Mouse (Mus musculus) midbrain, embryonic 13.5 days (tissue): ENCODE measurements at regions not wholly inside any gene's neighbourhood (a gene's known extent, or its start where the extent isn't known, plus 50 kb on each side); places are given as distances from the start of the nearest gene placed in this dataset.

Source experiments
- ATAC-seq: fragments of 200-750 bp; cut with Nextera tagmentation; 2 replicates; pipeline ENCODE4 v1.8.0; 2017; ENCODE audit warnings: mild to moderate bottlenecking, moderate TSS enrichment, moderate library complexity
- H3K27ac ChIP-seq: fragments of 300-500 bp; sonication (generic); 2 replicates; pipeline ENCODE4 v1.5.1; 2015; ENCODE audit warnings: inconsistent platforms, mild to moderate bottlenecking, moderate library complexity
- H3K27me3 ChIP-seq: fragments of 300-500 bp; sonication (generic); 2 replicates; pipeline ENCODE4 v1.6.1; 2015; ENCODE audit warnings: mild to moderate bottlenecking, inconsistent platforms
- H3K36me3 ChIP-seq: fragments of 300-500 bp; sonication (generic); 2 replicates; pipeline ENCODE4 v1.6.1; 2015; ENCODE audit warnings: mild to moderate bottlenecking, inconsistent platforms
- H3K4me1 ChIP-seq: fragments of 300-500 bp; sonication (generic); replicated peaks from 2 replicates; pipeline ENCODE4 v1.6.1; 2015; ENCODE audit warnings: inconsistent platforms
- H3K4me2 ChIP-seq: fragments of 300-500 bp; sonication (generic); replicated peaks from 2 replicates; pipeline ENCODE4 v1.6.1; 2015; ENCODE audit warnings: moderate library complexity, mild to moderate bottlenecking, inconsistent platforms
- H3K4me3 ChIP-seq: fragments of 300-500 bp; sonication (generic); replicated peaks from 2 replicates; pipeline ENCODE4 v1.5.1; 2015; ENCODE audit warnings: mild to moderate bottlenecking, inconsistent platforms
- H3K9ac ChIP-seq: fragments of 300-500 bp; sonication (generic); replicated peaks from 2 replicates; pipeline ENCODE4 v1.6.1; 2015; ENCODE audit warnings: mild to moderate bottlenecking, inconsistent platforms
- H3K9me3 ChIP-seq: fragments of 300-500 bp; sonication (generic); 2 replicates; pipeline ENCODE4 v1.6.1; 2016; ENCODE audit warnings: mild to moderate bottlenecking, inconsistent platforms
- WGBS: fragments of 180-500 bp; shearing (Covaris S2); methylation state at CpG from one replicate; pipeline ENCODE4 v1.1.7; 2015; 5-methylcytosine and 5-hydroxymethylcytosine counted together

DNA sequence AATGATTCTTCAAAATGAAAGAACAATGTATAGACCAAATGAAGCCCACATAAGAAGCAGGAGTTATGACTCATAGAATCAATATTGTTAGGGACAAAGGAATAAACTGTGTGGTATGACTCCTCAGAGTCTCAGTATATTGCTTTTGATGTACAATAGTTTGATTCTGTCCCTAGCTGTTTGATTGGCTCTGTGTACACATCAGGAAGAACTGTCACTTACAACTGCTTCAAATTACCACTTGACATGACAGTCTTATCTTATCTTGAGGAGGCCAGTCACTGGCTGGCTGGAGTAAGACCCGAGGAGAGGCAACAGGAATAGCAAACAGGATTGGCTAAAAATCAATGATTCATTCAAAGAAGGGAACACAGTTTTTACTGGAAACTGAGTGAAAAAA is 1333.5 kb upstream of the Gm38303 start:
- H3K4me2 ChIP-seq = no peak overlapping the region
- no peaks in the 10 kb centered on the region for H3K9me3 ChIP-seq
- ATAC-seq = 0 out of 2 replicates have a peak, but pooled peaks have one; percentile 30
- no peak overlapping the region for H3K27ac ChIP-seq
- no peaks in the 10 kb centered on the region for H3K36me3 ChIP-seq
- H3K9ac ChIP-seq = no peak overlapping the region
- no peaks in the 10 kb centered on the region for H3K4me1 ChIP-seq
- H3K4me3 ChIP-seq = no peak overlapping the region
- no peaks in the 10 kb centered on the region for H3K27me3 ChIP-seq
- WGBS = 60% methylated on average over 1 of the region's 1 CpGs

DNA sequence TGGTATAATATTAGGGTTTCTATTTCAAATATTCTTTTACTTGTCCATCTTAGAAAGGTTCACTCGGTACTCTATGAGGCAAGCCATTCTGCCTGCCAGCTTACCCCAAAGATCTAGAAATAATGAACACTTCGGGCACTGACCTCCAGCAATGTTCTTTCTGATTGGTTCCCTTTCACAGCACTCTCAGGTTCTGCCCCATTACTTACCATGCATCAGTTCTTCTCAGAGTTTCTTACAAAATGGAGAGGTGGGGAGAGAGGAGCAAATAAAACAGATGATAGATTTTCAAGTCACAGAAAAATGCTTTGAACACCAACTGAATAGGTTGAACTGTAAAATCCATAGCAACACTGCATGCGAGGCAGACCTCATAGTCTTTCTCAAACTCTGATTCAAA is 1303.8 kb upstream of the Gm38303 start:
- no peak for ATAC-seq
- Histone ChIP-seq H3K9ac (no peak overlapping the region), H3K9me3 (no peaks in the 10 kb centered on the region), H3K27ac (no peak overlapping the region), H3K4me1 (no peaks in the 10 kb centered on the region), H3K4me2 (no peak overlapping the region), H3K27me3 (no peaks in the 10 kb centered on the region), H3K4me3 (no peak overlapping the region), H3K36me3 (no peaks in the 10 kb centered on the region)
- 87% methylated on average over 3 of the region's 3 CpGs for WGBS

DNA sequence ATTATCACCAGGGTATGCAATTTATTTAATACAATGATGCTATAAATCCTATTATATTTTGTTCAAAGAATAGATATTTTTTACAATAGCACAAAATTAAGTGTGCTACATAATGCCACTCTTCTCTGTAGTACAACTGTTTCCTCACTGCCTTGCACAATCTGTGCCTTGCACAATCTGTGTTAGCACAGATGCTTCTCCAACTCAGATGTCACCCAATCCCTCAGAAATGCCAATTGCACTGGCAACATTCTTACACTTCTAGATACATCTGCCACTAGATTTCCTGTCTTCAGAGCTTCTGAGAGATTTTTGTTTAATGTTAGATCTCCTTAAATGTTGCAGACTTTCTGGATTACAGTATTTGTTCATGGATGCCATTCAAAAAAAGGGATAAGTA is 1266.0 kb upstream of the Gm38303 start:
- Histone ChIP-seq H3K9ac (no peak overlapping the region), H3K4me3 (no peak overlapping the region), H3K4me1 (no peaks in the 10 kb centered on the region), H3K27me3 (no peaks in the 10 kb centered on the region), H3K9me3 (no peaks in the 10 kb centered on the region), H3K27ac (no peak overlapping the region), H3K4me2 (no peak overlapping the region), H3K36me3 (no peaks in the 10 kb centered on the region)
- ATAC-seq = no peak

DNA sequence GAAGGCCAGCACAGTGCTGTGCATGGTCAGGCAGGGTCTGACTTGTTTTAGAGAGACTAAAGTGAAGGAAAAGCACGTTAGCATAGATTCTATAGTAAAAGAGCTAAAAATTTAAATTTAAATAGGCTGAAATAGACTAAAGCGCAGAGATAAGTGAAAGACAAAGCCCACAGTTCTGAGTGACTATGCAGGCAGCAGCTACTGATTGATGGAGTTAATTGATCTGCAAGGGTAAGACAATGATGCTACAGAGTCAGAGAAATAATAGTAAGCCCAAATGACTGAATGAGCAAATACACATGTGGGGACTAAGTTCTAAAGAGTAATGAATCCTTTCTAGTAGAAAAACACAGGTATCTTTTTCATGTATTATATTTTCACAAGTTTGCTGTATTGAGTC is 1228.4 kb upstream of the Gm38303 start:
- 63% methylated on average over 2 of the region's 2 CpGs for WGBS
- Histone ChIP-seq H3K4me1 (no peaks in the 10 kb centered on the region), H3K9ac (no peak overlapping the region), H3K4me2 (no peak overlapping the region), H3K4me3 (no peak overlapping the region), H3K36me3 (no peaks in the 10 kb centered on the region), H3K27ac (no peak overlapping the region), H3K9me3 (no peaks in the 10 kb centered on the region), H3K27me3 (no peaks in the 10 kb centered on the region)
- no peak for ATAC-seq

DNA sequence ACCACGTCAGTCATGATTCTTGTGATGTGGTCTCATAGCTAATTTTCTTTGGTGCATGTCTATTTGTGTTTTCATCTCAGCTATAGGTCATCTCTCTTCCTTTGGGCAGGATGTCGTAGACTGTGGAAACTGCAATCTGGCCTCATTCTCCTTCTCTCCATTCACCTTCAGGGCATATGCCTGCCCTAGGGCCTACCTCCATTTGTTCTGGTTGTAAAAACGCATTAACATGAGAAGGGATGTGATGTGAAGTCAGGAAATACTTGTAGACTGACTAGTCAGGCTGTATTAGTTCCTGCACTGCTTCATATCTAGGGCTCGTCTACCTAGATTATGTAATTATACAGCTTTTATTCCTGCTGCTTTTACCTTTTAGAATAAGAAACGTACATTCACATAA is 1227.4 kb upstream of the Gm38303 start:
- ATAC-seq = no peak
- H3K9ac ChIP-seq = no peak overlapping the region
- H3K4me3 ChIP-seq = no peak overlapping the region
- H3K4me1 ChIP-seq = no peaks in the 10 kb centered on the region
- H3K36me3 ChIP-seq = no peaks in the 10 kb centered on the region
- H3K4me2 ChIP-seq = no peak overlapping the region
- H3K27me3 ChIP-seq = no peaks in the 10 kb centered on the region
- 83% methylated on average over 5 of the region's 5 CpGs for WGBS
- H3K27ac ChIP-seq = no peak overlapping the region
- no peaks in the 10 kb centered on the region for H3K9me3 ChIP-seq
